Mouse (Mus musculus): Measurements from ENCODE around the gene Ptpn3.
"Not testable (repeated sequence)": the region's sequence is repeated elsewhere in the genome, so short reads cannot be mapped to it uniquely, and the experiment has no call there.

The Ptpn3 gene

DNA sequence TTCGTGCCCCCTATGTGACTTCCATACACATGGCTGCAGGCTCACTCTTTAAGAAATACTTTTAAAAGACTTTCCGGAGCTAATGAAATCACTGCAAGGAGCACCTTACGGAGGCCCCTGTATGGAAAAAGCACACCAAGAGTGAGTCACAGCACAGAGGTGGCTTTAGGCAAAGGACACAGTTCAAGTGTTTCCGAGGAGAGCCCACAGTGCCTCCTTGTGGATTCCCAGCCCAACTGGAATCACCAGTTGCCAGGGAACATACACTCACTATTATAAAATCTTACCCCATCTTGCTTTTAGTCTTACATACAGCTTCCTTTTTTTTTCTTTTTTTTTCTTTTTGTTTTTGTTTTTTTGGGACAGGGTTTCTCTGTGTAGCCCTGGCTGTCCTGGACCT is 85.1 kb downstream of the Ptpn3 start:
- no peak for DNase-seq (ENCODE audit: low spot score)

GRCm38 (mm10) chr4:57214852-57215251 is 86.8 kb downstream of the Ptpn3 start:
- no peak for DNase-seq (ENCODE audit: low spot score)

- DNase-seq (ENCODE audit: low spot score): no peak
Measured at GRCm38 (mm10) chr4:57214114-57214513, 87.5 kb downstream of the Ptpn3 start.

DNA sequence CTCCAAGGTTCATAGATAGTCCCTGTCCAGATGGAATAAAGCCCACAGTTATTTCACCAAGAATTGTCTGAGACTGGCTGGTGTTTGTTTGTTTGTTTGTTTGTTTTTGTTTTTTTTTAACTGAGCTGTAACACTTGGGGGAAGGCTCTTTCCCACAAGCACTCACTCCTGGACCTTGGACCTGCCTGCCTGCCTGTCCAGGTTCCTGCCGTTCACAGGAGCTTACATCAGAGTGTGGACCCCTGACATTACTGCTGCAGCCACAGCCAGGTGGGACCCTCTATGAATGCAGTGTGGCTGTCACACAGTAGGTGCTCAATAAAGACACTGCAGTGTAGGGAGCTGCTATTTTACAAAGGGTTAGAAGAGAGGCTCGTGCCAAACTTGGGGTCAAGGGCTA is 89.9 kb downstream of the Ptpn3 start:
- DNase-seq (ENCODE audit: low spot score): no peak

- DNase-seq (ENCODE audit: low spot score): peak; percentile 49
Measured at GRCm38 (mm10) chr4:57205908-57206307, 95.7 kb downstream of the Ptpn3 start.

GRCm38 (mm10) chr4:57204780-57205179 is 96.9 kb downstream of the Ptpn3 start:
- no peak for DNase-seq (ENCODE audit: low spot score)

- DNase-seq (ENCODE audit: low spot score): no peak
Measured at GRCm38 (mm10) chr4:57202660-57203361, 98.8 kb downstream of the Ptpn3 start.

DNA sequence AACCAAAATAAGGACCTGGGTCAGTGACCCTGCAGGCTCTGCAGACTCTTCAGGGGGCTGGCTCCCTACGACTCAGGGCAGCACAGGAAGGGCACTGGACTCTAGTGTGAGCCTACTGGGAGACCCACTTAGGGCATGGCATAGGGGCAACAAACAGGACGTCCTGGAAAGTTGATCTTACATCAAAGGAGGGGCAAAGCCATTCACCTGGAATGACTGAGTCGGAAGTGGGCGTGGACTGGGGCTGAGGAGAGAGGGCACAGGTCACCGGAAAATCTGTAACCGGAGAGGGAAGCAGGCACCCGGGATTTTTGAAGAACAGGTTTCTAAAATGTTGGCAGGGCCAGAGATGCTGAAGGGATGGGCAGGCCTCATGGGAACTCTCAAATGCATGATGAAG is 99.5 kb downstream of the Ptpn3 start:
- no peak for DNase-seq (ENCODE audit: low spot score)

GRCm38 (mm10) chr4:57200661-57201060 is 101.0 kb downstream of the Ptpn3 start:
- no peak for DNase-seq (ENCODE audit: low spot score)

- DNase-seq (ENCODE audit: low spot score): not testable (repeated sequence)
Measured at GRCm38 (mm10) chr4:57198666-57199393, 102.8 kb downstream of the Ptpn3 start.

- no peak for DNase-seq (ENCODE audit: low spot score)
Measured at GRCm38 (mm10) chr4:57191543-57192283, 109.9 kb downstream of the Ptpn3 start.

- DNase-seq (ENCODE audit: low spot score): no peak
Measured at GRCm38 (mm10) chr4:57189881-57190280, 111.8 kb downstream of the Ptpn3 start.

- no peak for DNase-seq (ENCODE audit: low spot score)
Measured at GRCm38 (mm10) chr4:57186035-57186434, 115.6 kb downstream of the Ptpn3 start.

DNA sequence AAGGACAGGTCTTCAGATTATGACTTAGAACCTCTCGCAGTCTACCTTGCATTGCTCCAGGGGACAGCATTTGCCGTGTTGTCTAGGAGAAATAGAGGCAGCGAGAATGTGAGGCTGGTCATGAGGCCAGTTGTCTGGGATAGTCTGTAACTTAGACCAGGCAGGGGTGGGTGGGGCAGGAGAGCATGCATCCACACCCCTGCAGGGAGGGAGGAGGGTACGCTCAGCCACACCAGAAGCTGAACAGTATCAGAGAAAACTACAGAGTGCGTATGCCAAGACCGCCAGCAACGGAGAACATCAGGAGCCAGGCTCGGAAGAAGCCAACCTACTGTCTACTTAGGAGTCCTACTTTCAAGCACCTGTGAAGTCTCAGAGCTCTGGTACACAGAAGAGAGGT is 116.2 kb downstream of the Ptpn3 start:
- no peak for DNase-seq (ENCODE audit: low spot score)

DNA sequence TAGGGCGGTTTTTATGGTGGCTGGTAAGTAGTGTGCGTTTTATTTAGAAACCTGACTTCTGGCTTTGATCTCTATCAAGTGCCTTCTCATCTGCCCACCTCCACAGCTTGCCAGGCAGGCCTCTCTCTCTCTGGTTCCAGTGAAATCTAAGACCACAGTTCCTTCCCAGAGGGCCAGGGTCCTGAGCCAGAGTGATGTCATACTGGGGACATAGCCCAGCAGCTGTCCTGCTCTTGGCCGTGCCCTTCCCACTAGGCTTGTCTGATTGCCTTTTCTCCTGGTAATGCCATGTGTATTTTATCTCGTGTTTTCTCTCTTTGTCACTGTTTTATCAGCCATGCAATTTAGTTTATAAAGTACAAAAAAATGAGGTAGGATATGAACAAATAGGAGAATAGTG is 118.1 kb downstream of the Ptpn3 start:
- no peak for DNase-seq (ENCODE audit: low spot score)

DNA sequence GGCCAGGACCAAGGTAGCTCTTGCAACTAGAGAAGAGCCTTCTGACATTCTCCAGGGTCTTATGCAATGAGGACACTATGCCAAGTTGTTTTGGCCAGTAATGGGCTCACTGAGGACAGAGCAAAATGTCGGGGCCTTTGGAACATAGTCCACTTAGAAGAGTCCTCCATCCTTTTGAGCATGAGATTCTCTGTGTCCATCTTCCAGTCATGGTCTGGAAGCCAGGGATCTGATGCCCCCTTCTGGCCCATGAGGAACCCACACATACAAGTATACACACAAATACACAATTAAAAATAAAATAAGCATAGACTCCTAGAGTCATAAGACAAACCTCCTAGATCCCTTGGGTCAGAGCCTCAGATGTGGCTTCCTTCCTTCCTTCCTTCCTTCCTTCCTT is 120.1 kb downstream of the Ptpn3 start:
- DNase-seq (ENCODE audit: low spot score): no peak

DNA sequence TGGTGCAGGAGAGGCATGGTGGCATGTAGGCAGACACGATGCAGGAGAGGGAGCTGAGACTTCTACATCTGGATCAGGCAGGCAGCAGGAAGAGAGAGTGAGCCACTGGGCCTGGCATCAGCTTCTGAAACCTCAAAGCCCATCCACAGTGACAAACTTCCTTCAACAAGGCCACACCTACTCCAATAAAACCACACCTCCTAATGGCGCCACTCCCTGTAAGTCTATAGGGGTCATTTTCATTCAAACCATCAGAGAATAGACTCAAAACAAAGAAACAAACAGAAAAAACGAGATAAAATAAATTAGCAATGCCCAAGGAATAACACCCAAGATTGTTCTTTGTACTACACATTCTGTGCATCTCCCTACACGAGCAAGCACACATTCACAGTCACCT is 122.8 kb downstream of the Ptpn3 start:
- no peak for DNase-seq (ENCODE audit: low spot score)

DNA sequence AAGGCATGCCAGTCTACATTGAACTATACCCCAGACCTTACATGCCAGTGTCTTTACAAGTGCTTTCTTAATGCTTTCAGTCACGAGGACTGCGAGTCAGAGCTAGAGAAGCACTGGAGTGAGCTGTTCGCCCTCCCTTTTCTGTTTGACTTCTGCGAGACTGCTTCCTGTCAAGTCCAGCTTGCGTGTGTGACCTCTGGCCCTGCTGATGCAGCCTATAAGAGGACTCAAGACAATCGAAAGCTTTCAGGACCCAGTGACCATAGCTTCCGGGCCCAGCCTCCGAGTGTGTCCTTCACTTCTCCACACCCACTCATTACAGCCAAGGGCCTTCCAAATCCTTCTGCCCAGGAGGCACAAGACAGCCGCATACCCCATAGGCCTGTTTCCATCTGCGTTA is 126.3 kb downstream of the Ptpn3 start:
- no peak for DNase-seq (ENCODE audit: low spot score)

GRCm38 (mm10) chr4:57172861-57173260 is 128.8 kb downstream of the Ptpn3 start:
- DNase-seq (ENCODE audit: low spot score): no peak

- peak; percentile 22 for DNase-seq (ENCODE audit: low spot score)
Measured at GRCm38 (mm10) chr4:57171817-57172216, 129.8 kb downstream of the Ptpn3 start.

GRCm38 (mm10) chr4:57168680-57169079 is 133.0 kb downstream of the Ptpn3 start:
- DNase-seq (ENCODE audit: low spot score): no peak

DNA sequence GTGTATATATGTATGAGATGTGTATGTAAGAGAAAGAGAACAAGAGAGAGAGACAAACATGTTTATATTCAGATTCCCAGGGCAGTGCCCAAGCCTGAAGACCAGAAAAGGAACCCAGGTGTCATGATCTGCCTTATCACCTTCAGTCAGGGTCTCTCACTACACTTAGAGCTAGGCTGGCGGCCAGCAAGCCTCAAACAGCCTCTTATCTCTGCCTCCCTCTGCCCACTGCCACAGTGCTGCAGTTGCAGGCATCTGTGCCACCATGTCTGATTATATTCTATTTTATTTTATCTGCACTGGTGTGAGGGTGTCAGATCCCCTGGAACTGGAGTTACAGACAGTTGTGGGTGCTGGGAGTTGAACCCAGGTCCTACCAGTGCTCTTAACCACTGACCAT is 133.4 kb downstream of the Ptpn3 start:
- no peak for DNase-seq (ENCODE audit: low spot score)
